Mouse (Mus musculus): ENCODE measurements around the gene Tgm4.

The Tgm4 gene

DNA sequence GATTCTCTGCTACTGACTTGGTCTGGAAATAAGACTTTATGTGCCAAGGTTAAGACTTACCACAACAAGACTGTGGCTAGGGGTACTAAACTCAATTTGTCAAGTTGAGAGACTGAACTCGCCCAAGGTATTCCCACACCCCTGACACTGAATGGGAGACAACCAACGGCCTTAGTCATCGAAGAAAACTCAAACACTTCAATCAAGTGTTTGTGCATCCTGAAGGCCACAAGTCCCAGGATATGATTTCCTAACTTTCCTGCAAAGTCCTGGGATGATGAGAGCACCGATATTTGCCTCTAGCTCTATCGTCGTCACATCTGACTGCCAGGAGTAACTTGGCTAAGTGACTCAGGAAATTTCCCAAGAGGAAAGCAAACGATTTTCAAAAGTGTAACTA, 74.7 kb downstream of the Tgm4 start:
- DNase-seq: no peak

DNA sequence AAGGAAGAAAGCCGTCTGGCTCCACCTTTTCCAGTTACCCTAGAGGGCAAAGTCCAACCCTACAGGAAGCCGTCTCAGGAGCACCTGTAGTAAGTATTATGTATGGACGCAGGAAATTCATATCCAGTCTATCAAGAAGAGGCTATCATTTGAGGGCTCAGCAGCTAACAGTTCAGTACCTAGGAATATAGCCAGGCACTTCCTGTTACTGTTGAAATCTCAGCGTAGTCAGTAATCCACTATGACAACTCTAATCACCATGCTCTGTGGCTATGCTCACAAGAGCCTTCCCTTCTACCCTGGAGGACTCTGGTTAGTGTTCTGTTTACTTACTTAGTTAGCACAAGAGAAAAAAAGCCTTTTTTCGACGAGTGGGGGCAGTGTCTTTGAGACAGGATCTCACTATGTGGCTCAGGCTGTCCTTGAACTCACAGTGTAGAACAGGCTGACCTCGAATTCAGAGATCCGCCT, 77.3 kb downstream of the Tgm4 start:
- no peak for DNase-seq

DNA sequence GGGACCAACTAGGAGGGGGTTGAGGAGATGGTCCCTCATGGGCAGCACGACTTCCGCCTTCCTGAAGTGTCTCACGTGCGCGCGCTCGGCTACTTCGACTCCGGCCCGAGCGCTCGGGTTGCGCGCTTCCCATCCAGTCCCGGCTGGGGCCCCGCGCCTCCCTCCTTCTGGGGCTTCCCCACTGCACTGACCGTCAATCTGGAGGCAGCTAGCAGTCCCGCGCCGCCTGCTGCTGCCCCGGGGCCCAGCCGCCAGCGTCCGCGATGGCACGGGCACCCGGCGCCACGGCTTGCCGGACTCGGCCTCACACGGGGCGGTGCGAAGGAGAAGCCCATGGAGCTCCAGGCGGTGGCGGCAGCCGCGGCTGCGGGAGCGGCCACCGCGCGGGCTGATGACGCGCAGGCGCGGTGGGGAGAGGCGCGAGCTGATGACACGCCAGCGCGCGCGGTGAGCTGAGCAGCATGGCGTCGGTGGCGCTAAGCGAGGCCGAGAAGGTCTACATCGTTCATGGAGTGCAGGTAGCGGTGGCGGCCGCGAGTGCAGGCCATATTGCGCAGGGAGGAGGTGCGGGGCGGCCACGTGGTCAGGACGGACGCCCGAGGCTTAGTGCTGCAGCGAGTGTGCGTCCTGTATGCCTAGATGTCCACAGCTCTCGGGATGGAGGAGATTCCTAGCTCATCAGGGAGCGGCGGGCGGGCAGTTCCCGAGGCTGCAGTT, 78.4 kb downstream of the Tgm4 start, which contains the start of the genes Zdhhc3 and Exosc7:
Zdhhc3 (minus strand) TSS at position 401 of the 717 bp plus-strand sequence.
Exosc7 (plus strand) TSS at position 411 of the 717 bp plus-strand sequence.
- DNase-seq: peak; percentile 82 to 85

DNA sequence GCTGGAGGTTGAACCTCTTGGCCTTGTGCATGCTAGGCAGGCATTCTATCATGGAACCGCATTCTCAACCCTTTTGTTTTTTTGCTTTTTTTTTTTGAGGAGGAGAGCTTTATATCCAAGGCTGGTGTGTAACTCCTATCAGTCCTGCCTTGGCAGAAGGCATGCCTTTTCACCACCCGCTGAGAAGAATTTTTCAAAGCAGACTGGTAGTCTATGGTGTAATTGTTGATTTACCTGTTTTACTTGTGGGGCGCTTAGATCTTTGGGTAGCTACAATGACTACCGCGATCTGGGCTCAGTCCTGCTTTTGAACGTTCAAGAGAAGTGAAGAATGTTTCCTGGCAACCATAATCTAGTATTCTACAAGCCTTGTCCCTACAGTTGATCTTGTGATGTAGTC, 79.4 kb downstream of the Tgm4 start:
- no peak for DNase-seq

DNA sequence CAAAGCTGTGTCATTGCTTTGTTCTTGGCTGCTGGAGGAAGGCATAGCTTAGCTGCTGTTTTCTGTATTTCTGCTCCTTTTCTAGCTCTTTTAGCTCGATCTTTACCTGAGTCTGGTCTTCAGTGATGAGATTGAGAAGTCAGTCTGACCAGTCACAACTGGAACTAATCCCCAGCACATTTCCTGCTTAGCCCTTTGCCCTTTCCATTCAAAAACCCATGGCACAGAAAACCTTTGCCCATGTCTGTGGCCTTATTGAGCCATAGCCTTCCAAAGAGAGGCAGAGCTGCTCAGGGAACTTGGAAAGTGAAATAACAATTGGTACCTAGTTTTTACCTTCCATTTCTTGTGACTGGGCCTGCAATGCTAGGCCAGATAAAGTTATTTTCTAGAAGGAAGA, 81.0 kb downstream of the Tgm4 start:
- no peak for DNase-seq
